ENCODE assay signal across 24 mouse cellular contexts in genomic region chr3:131336629-131337028, GRCm38 (mm10). TPM values are rescaled to one million over a fixed set of nuclear protein-coding genes. Genes with fewer than 3 reads are reported as not detected.
DNase-seq lines count a peak whose midpoint lies in the region; ATAC-seq and TF ChIP-seq lines count a peak whose summit lies in the region.
"Had no signal": no experiment of that assay in that cellular context is flagged by ENCODE, and none has a peak within 500 bp of the region (broad histone marks: within the 10 kb centered on the region; RNA-seq: fewer than 3 reads in every experiment).

No protein-coding gene starts in this region.

- peaks cover 25% of the 10 kb centered on the region for H3K27me3 ChIP-seq in forebrain, embryonic 13.5 days
- no peaks in the 10 kb centered on the region; the same call in 1 of the 2 replicates for H3K27me3 ChIP-seq in forebrain, embryonic 15.5 days
- no peaks in the 10 kb centered on the region for H3K27me3 ChIP-seq in liver, postnatal 0 days (ENCODE audit: insufficient read depth, low read length)
- H3K27me3 ChIP-seq: embryonic facial prominence, embryonic 13.5 days; hindbrain, embryonic 15.5 days; intestine, embryonic 15.5 days; limb, embryonic 13.5 days had no signal

- WGBS in forebrain, embryonic 13.5 days = 37% methylated on average over 8 of the region's 8 CpGs
- WGBS in forebrain, embryonic 15.5 days = 34% methylated on average over 8 of the region's 8 CpGs
- 60% methylated on average over 8 of the region's 8 CpGs for WGBS in liver, postnatal 0 days (ENCODE audit: insufficient replicate concordance)

- no peak for DNase-seq in liver, postnatal 0 days
- DNase-seq in liver = no peak
- DNase-seq in retina, postnatal 1 day = peak; percentile 35
- DNase-seq in retina, embryonic 14.5 days (ENCODE audit: low spot score) = no peak
- no peak for DNase-seq in thymus, postnatal 4 days
- DNase-seq: adrenal gland, postnatal 14 days; cerebellum, adult 11-12 months; cerebellum, adult 9-11 months; gastrocnemius, postnatal 10 days; heart, postnatal 14 days; kidney, adult 2 months; kidney, postnatal 36 days; lung, embryonic 14.5 days; lung, postnatal 14 days; thymus, adult 2 months had no signal

- H3K9ac ChIP-seq in forebrain, embryonic 13.5 days = no peak overlapping the region
- no peak overlapping the region for H3K9ac ChIP-seq in forebrain, embryonic 15.5 days (replicated peaks)
- no peak overlapping the region for H3K9ac ChIP-seq in liver, postnatal 0 days (replicated peaks)
- H3K9ac ChIP-seq: embryonic facial prominence, embryonic 13.5 days; hindbrain, embryonic 15.5 days; intestine, embryonic 15.5 days; limb, embryonic 13.5 days; liver, embryonic 14.5 days; lung, embryonic 14.5 days had no signal

- no peaks in the 10 kb centered on the region for H3K9me3 ChIP-seq in forebrain, embryonic 13.5 days (replicated peaks)
- H3K9me3 ChIP-seq in forebrain, embryonic 15.5 days = no peaks in the 10 kb centered on the region
- H3K9me3 ChIP-seq in liver, postnatal 0 days (ENCODE audit: low read length) = no peaks in the 10 kb centered on the region
- H3K9me3 ChIP-seq: embryonic facial prominence, embryonic 13.5 days; hindbrain, embryonic 15.5 days; intestine, embryonic 15.5 days; limb, embryonic 13.5 days had no signal

- no peak for TF ChIP-seq EP300 in liver, postnatal 0 days (IDR thresholded peaks at IDR 0.05; ENCODE audit: low read depth)

- no peaks in the 10 kb centered on the region for H3K36me3 ChIP-seq in forebrain, embryonic 13.5 days (ENCODE audit: poor library complexity, severe bottlenecking)
- H3K36me3 ChIP-seq in forebrain, embryonic 15.5 days = no peaks in the 10 kb centered on the region
- peaks cover 17% of the 10 kb centered on the region for H3K36me3 ChIP-seq in liver, postnatal 0 days (replicated peaks; ENCODE audit: insufficient read depth, low read length)
- H3K36me3 ChIP-seq: embryonic facial prominence, embryonic 13.5 days; hindbrain, embryonic 15.5 days; intestine, embryonic 15.5 days; limb, embryonic 13.5 days had no signal

- no peak for TF ChIP-seq CTCF in liver, postnatal 0 days (IDR thresholded peaks at IDR 0.05; ENCODE audit: low read depth)

- H3K4me2 ChIP-seq in forebrain, embryonic 13.5 days = no peak overlapping the region
- H3K4me2 ChIP-seq in forebrain, embryonic 15.5 days (replicated peaks) = no peak overlapping the region
- no peak overlapping the region for H3K4me2 ChIP-seq in liver, postnatal 0 days (ENCODE audit: low read depth, low read length)
- H3K4me2 ChIP-seq: embryonic facial prominence, embryonic 13.5 days; hindbrain, embryonic 15.5 days; intestine, embryonic 15.5 days; limb, embryonic 13.5 days; lung, embryonic 14.5 days had no signal

- H3K4me3 ChIP-seq in forebrain, embryonic 13.5 days = no peak overlapping the region
- no peak overlapping the region for H3K4me3 ChIP-seq in forebrain, embryonic 15.5 days
- no peak overlapping the region for H3K4me3 ChIP-seq in liver, postnatal 0 days (ENCODE audit: low read depth, low read length)
- H3K4me3 ChIP-seq: embryonic facial prominence, embryonic 13.5 days; hindbrain, embryonic 15.5 days; intestine, embryonic 15.5 days; layer of hippocampus, adult 2 months; left cerebral cortex, adult 2 months; limb, embryonic 13.5 days had no signal

- no peak overlapping the region for H3K27ac ChIP-seq in forebrain, embryonic 13.5 days
- no peak overlapping the region for H3K27ac ChIP-seq in forebrain, embryonic 15.5 days (replicated peaks)
- H3K27ac ChIP-seq in liver, postnatal 0 days (ENCODE audit: low read depth) = no peak overlapping the region
- H3K27ac ChIP-seq: embryonic facial prominence, embryonic 13.5 days; hindbrain, embryonic 15.5 days; intestine, embryonic 15.5 days; layer of hippocampus, adult 2 months; left cerebral cortex, adult 2 months; limb, embryonic 13.5 days; liver, embryonic 14.5 days had no signal

- H3K4me1 ChIP-seq in forebrain, embryonic 13.5 days = 0 out of 2 replicates have a peak, but pooled peaks cover 4% of the 10 kb centered on the region
- peaks cover 2% of the 10 kb centered on the region; the same call in 1 of the 2 replicates for H3K4me1 ChIP-seq in forebrain, embryonic 15.5 days
- peaks cover 8% of the 10 kb centered on the region for H3K4me1 ChIP-seq in liver, postnatal 0 days (ENCODE audit: insufficient read depth)

- peak; percentile 81; the same call in 1 of the 2 replicates for ATAC-seq in forebrain, embryonic 13.5 days
- no peak; the same call in 1 of the 2 replicates for ATAC-seq in forebrain, embryonic 15.5 days (replicated peaks)
- peak; percentile 31; the same call in 1 of the 2 replicates for ATAC-seq in liver, postnatal 0 days
- ATAC-seq: intestine, embryonic 15.5 days had no signal

RNA-seq across cellular contexts. Expression of gene Cyp2u1, which starts 33.6 kb away (rescaled TPM):
- polyA plus RNA-seq in forebrain, embryonic 13.5 days (2015; fragmentation: Nextera tagmentation; extraction: Ambion mirVana) = 3.4 and 4.7 TPM in 2 replicates
- polyA plus RNA-seq in forebrain, embryonic 15.5 days (2015; fragmentation: Nextera tagmentation; extraction: Ambion mirVana) = 4.6 and 6.0 TPM in 2 replicates
- polyA plus RNA-seq in liver, postnatal 0 days (2015; fragmentation: Nextera tagmentation; extraction: Ambion mirVana) = 1.2 and 1.4 TPM in 2 replicates
